In the genomic region with DNA sequence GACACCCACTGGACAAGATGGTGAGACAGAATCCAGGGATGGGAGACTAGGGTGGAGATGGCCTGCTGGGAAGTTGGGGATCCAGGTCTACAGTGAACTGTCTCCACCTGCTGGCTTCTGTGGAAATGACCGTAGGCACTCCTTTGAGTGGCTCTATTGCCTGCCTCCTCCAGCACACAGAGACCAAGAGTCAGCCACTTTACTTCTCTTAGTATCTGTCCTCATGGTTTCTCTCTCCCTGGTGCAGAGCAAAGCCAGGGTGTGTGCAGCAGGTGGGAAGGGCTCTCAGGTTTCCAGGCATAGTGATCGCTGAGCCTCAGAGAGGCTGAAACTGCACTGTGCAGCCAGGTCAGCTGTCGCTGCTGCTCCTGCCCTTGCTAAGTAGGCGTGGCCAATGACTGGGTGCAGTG, we compare ENCODE assay signal across 9 mouse cellular contexts. TPM values are rescaled to one million over a fixed set of nuclear protein-coding genes. Genes with fewer than 3 reads are reported as not detected.
DNase-seq lines count a peak whose midpoint lies in the region; ATAC-seq lines count a peak whose summit lies in the region.
"Had no signal": no experiment of that assay in that cellular context is flagged by ENCODE, and none has a peak within 500 bp of the region (broad histone marks: within the 10 kb centered on the region; RNA-seq: fewer than 3 reads in every experiment).

No protein-coding gene starts in this region.

- no peak overlapping the region for H3K4me3 ChIP-seq in heart, embryonic 16.5 days (ENCODE audit: low read length)
- H3K4me3 ChIP-seq in embryonic facial prominence, embryonic 10.5 days = no peak overlapping the region
- H3K4me3 ChIP-seq in midbrain, embryonic 16.5 days (ENCODE audit: low read depth, low read length) = no peak overlapping the region
- H3K4me3 ChIP-seq: embryonic facial prominence, embryonic 12.5 days had no signal

- H3K27ac ChIP-seq in heart, embryonic 16.5 days (ENCODE audit: low read length) = no peak overlapping the region
- H3K27ac ChIP-seq in embryonic facial prominence, embryonic 10.5 days (replicated peaks) = no peak overlapping the region
- H3K27ac ChIP-seq in midbrain, embryonic 16.5 days (ENCODE audit: low read length) = no peak overlapping the region
- H3K27ac ChIP-seq: embryonic facial prominence, embryonic 12.5 days had no signal

- no peak for DNase-seq in heart, adult 8-10 months (ENCODE audit: low spot score)
- DNase-seq in A20 (ENCODE audit: low read depth, low spot score) (peak; percentile 44), R1 (ENCODE audit: low read depth, low spot score) (peak; percentile 84)
- peak; percentile 44 for DNase-seq in embryonic facial prominence, embryonic 10.5 days (ENCODE audit: low spot score)
- DNase-seq in kidney, postnatal 14 days = peak; percentile 56
- DNase-seq in natural killer cell, adult 2 months (ENCODE audit: low spot score in 2 of 2) = no peak

- H3K27me3 ChIP-seq in heart, embryonic 16.5 days (ENCODE audit: control insufficient read depth, insufficient read depth, low read length) = no peaks in the 10 kb centered on the region
- no peaks in the 10 kb centered on the region for H3K27me3 ChIP-seq in embryonic facial prominence, embryonic 10.5 days (replicated peaks; ENCODE audit: low read depth, poor library complexity, severe bottlenecking)
- H3K27me3 ChIP-seq in midbrain, embryonic 16.5 days (ENCODE audit: control insufficient read depth, insufficient read depth, low read depth, low read length) = no peaks in the 10 kb centered on the region
- H3K27me3 ChIP-seq: embryonic facial prominence, embryonic 12.5 days had no signal

- no peak overlapping the region for H3K4me2 ChIP-seq in heart, embryonic 16.5 days (ENCODE audit: low read depth, low read length)
- no peak overlapping the region for H3K4me2 ChIP-seq in midbrain, embryonic 16.5 days (ENCODE audit: low read length)
- H3K4me2 ChIP-seq: embryonic facial prominence, embryonic 12.5 days had no signal

- peaks cover 18% of the 10 kb centered on the region for H3K36me3 ChIP-seq in heart, embryonic 16.5 days (ENCODE audit: control insufficient read depth, insufficient read depth)
- peaks cover 76% of the 10 kb centered on the region for H3K36me3 ChIP-seq in embryonic facial prominence, embryonic 10.5 days (replicated peaks)
- peaks cover 18% of the 10 kb centered on the region for H3K36me3 ChIP-seq in midbrain, embryonic 16.5 days (ENCODE audit: control insufficient read depth, insufficient read depth, low read length)

- 0 out of 2 replicates have a peak, but pooled peaks have one; percentile 37 for ATAC-seq in heart, embryonic 16.5 days (replicated peaks; ENCODE audit: extremely low read depth, insufficient read depth, low FRiP score)
- peak; percentile 28; the same call in 1 of the 2 replicates for ATAC-seq in midbrain, embryonic 16.5 days

- WGBS in heart, embryonic 16.5 days = 74% methylated on average over 4 of the region's 4 CpGs
- 87% methylated on average over 4 of the region's 4 CpGs for WGBS in embryonic facial prominence, embryonic 10.5 days
- 90% methylated on average over 4 of the region's 4 CpGs for WGBS in midbrain, embryonic 16.5 days

- H3K9ac ChIP-seq in heart, embryonic 16.5 days (ENCODE audit: low read length) = no peak overlapping the region
- H3K9ac ChIP-seq in midbrain, embryonic 16.5 days (ENCODE audit: low read depth, low read length) = no peak overlapping the region
- H3K9ac ChIP-seq: embryonic facial prominence, embryonic 12.5 days had no signal

- no peaks in the 10 kb centered on the region for H3K4me1 ChIP-seq in heart, embryonic 16.5 days (ENCODE audit: control insufficient read depth, insufficient read depth, low read length)
- H3K4me1 ChIP-seq in embryonic facial prominence, embryonic 10.5 days = peaks cover under 1% of the 10 kb centered on the region; the same call in 1 of the 2 replicates
- H3K4me1 ChIP-seq in midbrain, embryonic 16.5 days (ENCODE audit: control insufficient read depth, insufficient read depth, low read length) = peaks cover 2% of the 10 kb centered on the region
- H3K4me1 ChIP-seq: embryonic facial prominence, embryonic 12.5 days had no signal

- H3K9me3 ChIP-seq in heart, embryonic 16.5 days (replicated peaks; ENCODE audit: control insufficient read depth, low read length) = no peaks in the 10 kb centered on the region
- no peaks in the 10 kb centered on the region for H3K9me3 ChIP-seq in embryonic facial prominence, embryonic 10.5 days
- H3K9me3 ChIP-seq in midbrain, embryonic 16.5 days (replicated peaks; ENCODE audit: control insufficient read depth, low read length, poor library complexity, severe bottlenecking) = no peaks in the 10 kb centered on the region
- H3K9me3 ChIP-seq: embryonic facial prominence, embryonic 12.5 days had no signal

RNA-seq across cellular contexts. Expression of gene L3mbtl2, which starts 6.5 kb away (rescaled TPM):
- 16.9 and 17.4 TPM in 2 replicates for polyA plus RNA-seq in heart, embryonic 16.5 days (2015; fragmentation: Nextera tagmentation; extraction: Ambion mirVana)
- 10 to 100 TPM; 10.6 to 17.0 (median 12.9) TPM for total RNA-seq in heart, adult 8-10 months (2022)
- 35.3 and 45.0 TPM in 2 replicates for polyA plus RNA-seq in embryonic facial prominence, embryonic 10.5 days (2016; fragmentation: Nextera tagmentation; extraction: Ambion mirVana)
- 31.9 and 32.8 TPM in 2 replicates for polyA plus RNA-seq in midbrain, embryonic 16.5 days (2015; fragmentation: Nextera tagmentation; extraction: Ambion mirVana)

RNA-seq across cellular contexts. Expression of gene Chadl, which starts 26.9 kb away (rescaled TPM):
- 1.2 and 1.7 TPM in 2 replicates for polyA plus RNA-seq in heart, embryonic 16.5 days (2015; fragmentation: Nextera tagmentation; extraction: Ambion mirVana)
- total RNA-seq in heart, adult 8-10 months (2022) = 1 to 10 TPM in 3 of 4 experiments, under 1 TPM in 1; 0.66 to 2.6 (median 1.3) TPM
- 1.5 and 1.7 TPM in 2 replicates for polyA plus RNA-seq in embryonic facial prominence, embryonic 10.5 days (2016; fragmentation: Nextera tagmentation; extraction: Ambion mirVana)
- polyA plus RNA-seq in midbrain, embryonic 16.5 days (2015; fragmentation: Nextera tagmentation; extraction: Ambion mirVana) = 41.4 and 42.5 TPM in 2 replicates

Comparison
In these comparisons a context has a peak if more than half of its experiments do, and no peak if none do; other contexts are left out.
1. DNase-seq: peak in A20 (single experiment), R1 (single experiment), embryonic facial prominence, embryonic 10.5 days (single experiment) and kidney, postnatal 14 days (single experiment); none in heart, adult 8-10 months (single experiment) and natural killer cell, adult 2 months (0 of 2).
2. RNA of gene Chadl, which starts 26.9 kb away (polyA plus RNA-seq): 41.4 to 42.5 TPM in midbrain, embryonic 16.5 days; 1.5 to 1.7 TPM in embryonic facial prominence, embryonic 10.5 days and 1.2 to 1.7 TPM in heart, embryonic 16.5 days; every median in the first group is over 10 times any median in the second.